Mouse (Mus musculus) layer of hippocampus, adult 2 months (tissue): ENCODE measurements at regions not wholly inside any gene's neighbourhood (a gene's known extent, or its start where the extent isn't known, plus 50 kb on each side); places are given as distances from the start of the nearest gene placed in this dataset.

Source experiments
- DNase-seq, 2 experiments: peaks; one replicate each; pipeline ENCODE4 v3.0.0; 2022; ENCODE audit warnings: low spot score in 2 of 2
- H3K27ac ChIP-seq: fragments of 200-600 bp; 2 replicates; pipeline ENCODE4 v1.8.1; 2022
- H3K4me3 ChIP-seq: fragments of 200-600 bp; 2 replicates; pipeline ENCODE4 v1.8.1; 2022; ENCODE audit warnings: mild to moderate bottlenecking
- CTCF ChIP-seq: fragments of 200-600 bp; conservative IDR thresholded peaks from 2 replicates; pipeline ENCODE4 v1.8.1; 2022; ENCODE audit warnings: antibody characterized with exemption, mild to moderate bottlenecking, moderate library complexity

DNA sequence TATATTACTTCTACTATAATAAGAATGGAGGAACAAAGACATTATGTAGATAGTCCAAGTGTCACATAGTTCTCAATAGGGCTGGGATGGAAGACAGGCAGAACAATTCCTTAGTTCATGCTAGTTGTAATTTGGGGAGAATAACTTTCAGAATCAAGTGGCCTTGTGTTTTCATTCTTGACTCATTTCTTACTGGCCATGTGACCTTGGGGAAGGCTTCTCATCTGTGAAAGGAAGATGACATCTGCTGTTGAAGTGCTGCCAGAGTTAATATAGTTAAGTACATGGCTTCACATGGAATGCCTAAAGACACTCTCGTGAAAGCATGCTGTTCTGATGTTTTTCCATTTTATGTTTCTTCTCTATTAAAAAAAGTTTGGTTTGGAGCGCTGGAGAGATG, 146.2 kb upstream of the Nr5a2 start:
- Histone ChIP-seq H3K4me3 (no peak overlapping the region), H3K27ac (no peak overlapping the region)
- no peak for DNase-seq
- no peak for TF ChIP-seq CTCF

DNA sequence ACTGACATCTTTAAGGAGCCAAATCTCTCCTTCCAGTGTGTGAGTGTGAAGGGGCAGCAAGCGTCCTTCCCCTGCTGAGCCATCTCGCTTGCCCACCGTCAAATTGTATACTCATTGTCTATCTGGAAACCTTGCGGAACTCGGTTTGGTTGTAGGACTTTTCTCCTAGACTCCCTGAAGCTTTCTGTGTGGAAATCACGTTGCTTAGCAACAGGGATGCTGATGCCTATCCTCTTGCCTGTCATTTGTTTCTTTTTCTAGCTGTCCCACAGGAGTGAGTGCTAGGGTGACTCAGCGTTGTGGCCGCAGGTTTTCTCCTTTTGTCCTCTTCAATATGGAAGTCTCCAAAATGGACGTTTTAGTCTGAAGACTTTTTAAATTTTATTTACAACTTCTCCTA, 131.5 kb upstream of the Nr5a2 start:
- peak; percentile 26 to 55 for DNase-seq
- Histone ChIP-seq H3K4me3 (no peak overlapping the region; the same call in 1 of the 2 replicates), H3K27ac (no peak overlapping the region)
- TF ChIP-seq CTCF = no peak

DNA sequence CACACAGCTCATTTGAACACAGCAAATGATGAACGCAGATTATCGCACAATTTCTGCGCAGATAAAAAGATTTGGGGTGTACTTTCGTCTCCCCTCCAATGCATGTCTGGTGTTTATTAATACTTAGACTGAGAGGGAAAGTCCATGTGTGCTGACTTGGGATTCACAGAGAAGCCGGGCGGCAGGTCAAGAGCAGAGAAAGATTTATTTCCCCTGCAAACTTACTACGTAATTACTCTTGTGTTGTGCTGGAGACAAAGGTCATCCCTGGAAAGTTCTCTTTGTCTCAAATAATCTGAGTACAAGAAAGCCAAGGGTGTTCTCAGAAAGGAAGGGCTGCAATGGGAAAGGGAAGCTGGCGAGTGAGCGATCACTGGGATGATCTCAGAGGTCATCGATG, 127.9 kb upstream of the Nr5a2 start:
- no peak for DNase-seq
- no peak overlapping the region for H3K27ac ChIP-seq
- no peak for TF ChIP-seq CTCF
- no peak overlapping the region for H3K4me3 ChIP-seq

DNA sequence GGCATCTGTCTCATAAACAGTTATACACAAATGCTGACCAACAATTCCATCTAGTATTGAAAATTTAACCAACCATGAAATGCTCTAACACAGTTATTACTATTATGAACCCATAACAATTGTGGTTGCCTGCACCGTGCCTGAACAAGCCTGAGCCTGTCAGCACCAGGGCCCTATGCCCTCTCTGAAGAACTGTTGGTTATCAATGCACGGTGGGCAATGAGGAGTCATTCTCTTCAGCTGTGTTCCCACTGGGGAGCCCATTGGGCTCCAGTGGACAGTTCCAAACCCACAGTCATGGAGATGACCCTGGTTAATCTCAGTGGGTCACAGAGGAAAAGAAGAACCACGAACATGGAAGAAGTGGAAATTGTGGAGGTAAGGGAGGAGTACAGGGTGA, 126.5 kb upstream of the Nr5a2 start:
- TF ChIP-seq CTCF = no peak

DNA sequence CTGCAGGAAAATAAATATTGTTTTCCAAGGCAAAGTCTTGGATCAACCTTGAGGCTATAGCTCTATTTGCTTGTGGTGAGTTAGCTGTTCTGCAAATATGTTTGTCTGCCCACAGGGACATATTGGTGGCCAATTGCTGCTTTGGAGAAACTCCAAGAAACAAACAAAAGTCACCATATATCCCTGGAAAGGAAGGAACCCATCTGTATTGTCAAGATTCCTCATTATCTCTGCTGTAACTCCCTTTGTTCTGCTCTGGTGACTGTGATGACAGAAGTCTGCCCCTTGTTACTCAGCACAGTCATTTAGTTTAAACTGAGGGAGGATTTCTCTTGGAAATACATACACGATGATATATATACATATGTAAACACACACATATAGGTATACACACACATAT, 123.3 kb upstream of the Nr5a2 start:
- H3K4me3 ChIP-seq = no peak overlapping the region
- TF ChIP-seq CTCF = no peak
- no peak for DNase-seq
- no peak overlapping the region for H3K27ac ChIP-seq

More for the DNA sequence above, 126.5 kb upstream of the Nr5a2 start:
- DNase-seq = no peak
- no peak overlapping the region for H3K27ac ChIP-seq
- no peak overlapping the region for H3K4me3 ChIP-seq

DNA sequence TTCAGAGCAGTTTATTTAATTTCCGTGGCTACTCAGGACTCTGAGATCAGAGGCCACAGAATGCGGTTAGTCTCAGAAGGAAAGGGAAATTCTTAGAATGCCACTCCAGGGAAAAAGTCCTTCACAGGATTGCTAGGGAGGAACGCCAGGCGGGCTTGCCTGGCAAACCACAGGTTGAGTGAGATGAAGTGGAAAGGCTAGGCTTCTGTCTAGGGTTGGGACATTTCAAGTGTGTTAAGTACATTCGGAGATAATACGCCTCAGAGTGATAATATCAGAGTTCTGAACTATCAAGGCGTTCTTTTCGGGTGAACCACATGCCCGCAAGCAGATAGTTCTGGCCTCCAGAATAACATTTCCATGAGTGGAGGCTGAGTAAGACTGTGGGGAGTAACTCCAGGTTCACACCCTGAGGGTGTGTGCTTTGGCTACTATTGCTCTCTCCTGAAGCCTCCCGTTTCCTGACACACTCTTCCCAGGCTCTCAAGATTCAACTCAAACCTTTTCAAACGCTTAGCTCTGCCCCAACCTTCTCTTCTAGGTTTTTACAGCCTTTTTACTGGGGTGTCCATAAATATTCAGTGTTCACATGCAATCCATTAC, 119.3 kb upstream of the Nr5a2 start:
- no peak for TF ChIP-seq CTCF
- no peak overlapping the region for H3K27ac ChIP-seq
- DNase-seq = no peak
- no peak overlapping the region for H3K4me3 ChIP-seq

DNA sequence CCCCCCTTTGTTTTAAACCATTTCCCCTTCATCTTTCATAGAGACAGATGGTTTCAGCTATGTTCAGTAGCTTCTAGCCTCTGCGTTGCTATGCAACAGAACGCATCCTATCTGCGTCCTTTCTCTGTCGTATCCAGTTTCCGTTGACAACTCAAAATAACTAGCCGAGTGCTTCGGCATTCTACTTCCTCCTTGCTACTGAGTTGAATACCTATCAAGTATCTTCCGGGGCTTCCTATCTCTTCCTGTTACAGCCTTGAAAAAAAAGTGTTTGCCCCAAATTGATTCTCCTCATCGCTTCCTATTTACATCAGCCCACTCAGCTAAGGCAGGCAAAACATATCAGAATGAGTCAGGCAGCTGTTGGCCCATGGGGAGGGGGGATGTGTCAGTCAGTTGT, 114.5 kb upstream of the Nr5a2 start:
- Histone ChIP-seq H3K4me3 (peak overlapping the region; percentile 27), H3K27ac (peak overlapping the region; percentile 91)
- no peak for TF ChIP-seq CTCF
- DNase-seq = peak; percentile 57 to 82

DNA sequence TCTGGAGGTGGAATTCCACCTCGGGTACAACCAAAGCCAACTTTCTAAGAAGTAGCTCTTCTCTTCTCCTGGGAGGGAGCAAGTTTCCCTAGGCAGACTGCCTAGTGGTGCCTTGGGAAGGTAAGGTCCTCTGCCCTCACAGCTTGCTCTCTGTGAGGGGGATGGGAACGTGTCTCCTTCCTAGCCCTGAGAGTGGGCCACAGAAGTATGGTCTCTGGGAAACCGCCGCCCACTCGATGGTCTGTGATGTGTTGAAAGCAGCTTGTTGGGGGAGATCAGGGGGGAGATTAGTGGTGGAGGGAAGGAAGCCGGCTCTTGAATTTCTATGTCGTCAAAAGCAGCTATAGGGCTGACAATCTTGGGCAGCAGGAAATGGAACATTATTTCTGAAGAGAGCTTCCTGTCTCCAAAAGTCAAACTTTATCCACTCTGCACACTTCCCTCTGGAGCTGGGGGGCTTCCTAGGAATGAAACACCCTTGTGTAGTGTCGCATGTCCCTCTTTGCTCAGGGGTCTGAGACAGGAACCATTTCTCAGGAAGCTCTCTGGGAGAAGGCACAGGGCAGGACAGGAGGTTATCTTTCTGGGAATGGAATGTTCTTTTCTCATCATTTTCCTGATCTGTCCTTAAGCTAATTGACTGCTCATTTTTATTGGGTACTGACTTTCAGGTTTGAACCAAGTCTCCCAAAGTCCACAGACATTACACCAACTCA, 113.8 kb upstream of the Nr5a2 start:
- no peak overlapping the region for H3K4me3 ChIP-seq
- TF ChIP-seq CTCF = no peak
- no peak for DNase-seq
- H3K27ac ChIP-seq = peak overlapping the region; percentile 91

DNA sequence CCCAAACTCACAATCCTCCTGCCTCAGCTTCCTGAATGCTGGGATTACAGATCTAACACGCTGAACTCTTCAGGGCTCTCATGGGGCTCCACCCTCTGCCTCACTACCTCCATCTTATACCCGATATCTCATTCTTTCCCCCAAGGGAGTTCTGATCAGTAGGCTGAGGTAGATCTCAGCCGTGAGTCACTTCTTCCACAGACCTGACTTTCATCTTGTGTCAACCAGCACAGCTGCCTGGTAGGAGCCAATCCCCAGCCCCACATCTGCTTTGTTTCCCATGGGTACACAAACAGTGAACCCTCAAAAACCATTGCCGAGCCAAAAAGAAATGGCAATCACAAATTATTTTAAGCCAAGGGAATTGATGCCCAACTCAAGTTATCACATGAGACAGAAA, 100.7 kb upstream of the Nr5a2 start:
- no peak for DNase-seq
- Histone ChIP-seq H3K4me3 (no peak overlapping the region), H3K27ac (no peak overlapping the region)
- no peak for TF ChIP-seq CTCF

DNA sequence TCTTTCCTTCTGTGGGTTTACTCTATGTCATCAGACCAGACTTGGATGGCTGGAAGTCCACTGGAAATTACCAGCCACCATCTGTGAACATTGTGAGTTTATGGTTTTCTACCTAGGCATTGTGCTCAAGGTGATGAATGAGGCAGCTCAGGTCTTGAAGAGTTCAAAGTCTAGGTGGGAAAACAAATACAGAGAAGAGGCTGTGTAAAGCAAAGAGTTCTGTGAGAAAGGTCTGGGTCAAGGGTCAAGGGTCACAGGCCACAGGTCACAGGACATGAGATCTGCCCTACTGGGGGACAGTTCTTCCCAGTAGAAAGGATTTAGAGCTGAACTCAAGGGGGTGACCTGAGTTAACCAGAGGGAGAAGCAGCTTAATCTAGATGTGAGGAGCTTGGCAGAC, 92.9 kb upstream of the Nr5a2 start:
- no peak for DNase-seq
- Histone ChIP-seq H3K4me3 (no peak overlapping the region), H3K27ac (no peak overlapping the region)
- TF ChIP-seq CTCF = no peak

DNA sequence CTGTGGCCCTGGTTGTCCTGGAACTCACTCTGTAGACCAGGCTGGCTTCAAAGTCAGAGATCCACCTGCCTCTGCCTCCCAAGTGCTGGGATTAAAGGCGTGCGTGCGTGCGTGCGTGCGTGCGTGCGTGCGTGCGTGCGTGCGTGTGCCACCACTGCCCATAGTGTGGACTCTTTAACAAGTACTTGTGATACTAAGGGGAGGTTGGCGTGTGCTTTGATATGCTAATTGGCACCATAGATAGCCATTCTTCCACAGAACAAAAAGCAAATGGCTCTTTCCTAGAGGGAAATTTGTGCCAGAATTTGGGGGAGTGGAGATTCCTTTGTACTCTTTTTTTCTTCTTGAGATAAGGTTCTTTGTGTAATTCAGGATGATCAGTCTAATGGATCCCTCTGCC, 91.3 kb upstream of the Nr5a2 start:
- Histone ChIP-seq H3K4me3 (no peak overlapping the region), H3K27ac (no peak overlapping the region)
- TF ChIP-seq CTCF = no peak
- no peak for DNase-seq

DNA sequence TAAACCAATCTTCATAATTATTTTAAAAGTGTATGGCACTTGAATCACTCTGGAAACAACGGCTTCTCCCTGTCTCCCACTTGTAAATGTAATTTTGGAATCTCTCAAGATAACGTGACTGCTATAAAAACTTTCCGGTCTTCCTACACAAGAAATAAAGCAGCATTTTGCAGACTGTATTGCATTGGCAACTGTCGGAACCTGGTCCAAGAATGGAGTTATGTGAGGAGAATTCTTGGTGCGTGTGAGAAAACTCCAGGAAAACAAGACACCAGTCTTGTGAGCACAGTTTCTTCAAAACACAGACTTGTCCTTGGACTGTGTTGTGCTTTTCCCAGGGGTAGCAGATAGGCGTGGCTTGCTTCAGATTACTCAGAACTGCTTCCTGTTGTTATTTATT, 83.8 kb upstream of the Nr5a2 start:
- H3K4me3 ChIP-seq = no peak overlapping the region
- H3K27ac ChIP-seq = no peak overlapping the region
- no peak for TF ChIP-seq CTCF
- no peak for DNase-seq

DNA sequence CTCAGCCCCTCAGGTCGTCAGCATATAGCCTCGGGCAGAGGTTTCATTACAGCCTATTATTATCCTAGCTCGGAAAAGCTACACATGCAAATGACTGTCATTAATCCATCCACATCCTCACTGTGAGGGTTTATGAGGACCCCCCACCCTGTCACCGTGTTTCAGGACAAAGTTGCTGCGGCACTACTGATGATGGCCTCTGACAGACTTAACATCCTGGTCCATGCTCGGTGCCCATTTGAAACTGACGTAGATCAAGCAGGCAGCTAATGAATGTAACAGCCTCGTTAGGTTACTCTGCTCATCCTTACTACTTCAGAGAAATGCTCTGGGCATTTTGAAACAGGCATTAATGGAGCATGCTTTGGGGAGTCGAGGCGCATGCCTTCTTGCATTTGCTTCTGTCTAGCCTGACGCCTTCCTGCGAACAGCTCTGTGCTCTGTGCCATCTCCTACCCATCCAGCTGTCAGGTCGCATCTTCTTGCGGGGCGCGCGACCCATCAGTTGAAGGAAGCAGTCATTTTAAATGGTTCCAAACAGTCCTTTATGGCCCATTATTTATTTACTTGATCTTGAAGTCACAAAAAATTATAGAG, 82.3 kb upstream of the Nr5a2 start:
- TF ChIP-seq CTCF = no peak
- no peak for DNase-seq
- no peak overlapping the region for H3K4me3 ChIP-seq
- H3K27ac ChIP-seq = no peak overlapping the region

DNA sequence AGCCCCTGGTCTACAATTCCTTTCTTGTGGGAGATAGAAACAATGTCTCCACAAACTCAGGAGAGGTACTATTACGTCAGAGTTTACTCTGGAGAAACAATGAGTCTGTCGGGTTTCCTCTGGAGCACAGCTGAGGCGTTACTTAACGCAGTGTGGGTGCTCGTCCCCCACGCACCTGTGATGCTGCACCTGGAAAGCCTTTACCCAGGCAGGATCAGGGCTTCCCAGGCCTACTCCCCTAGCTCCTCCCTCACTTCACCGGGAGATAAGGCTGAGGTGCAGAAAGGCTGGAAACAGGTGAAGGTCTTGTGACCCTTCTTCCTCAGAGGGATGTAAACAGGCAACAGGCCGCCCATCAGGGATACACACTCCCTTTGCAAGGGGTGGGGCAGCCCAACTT, 80.7 kb upstream of the Nr5a2 start:
- Histone ChIP-seq H3K4me3 (no peak overlapping the region), H3K27ac (no peak overlapping the region)
- TF ChIP-seq CTCF = no peak
- DNase-seq = no peak
